Mouse (Mus musculus) layer of hippocampus, adult 8-10 months (tissue): ENCODE data around the gene Ergic2. TPM values are rescaled to one million over a fixed set of nuclear protein-coding genes. Genes with fewer than 3 reads are reported as not detected.

Experiments
- DNase-seq, 2 experiments: peaks; one replicate each; pipeline ENCODE4 v3.0.0; 2022; ENCODE audit warnings: low spot score in 2 of 2
- total RNA-seq, 4 experiments: library from RNA; stranded (reverse); gene quantifications; 2 replicates each; pipeline ENCODE4 v1.2.4; 2022

Gene Ergic2
- 10 to 100 TPM; 56.9 to 81.3 (median 72.5) TPM for total RNA-seq

DNA sequence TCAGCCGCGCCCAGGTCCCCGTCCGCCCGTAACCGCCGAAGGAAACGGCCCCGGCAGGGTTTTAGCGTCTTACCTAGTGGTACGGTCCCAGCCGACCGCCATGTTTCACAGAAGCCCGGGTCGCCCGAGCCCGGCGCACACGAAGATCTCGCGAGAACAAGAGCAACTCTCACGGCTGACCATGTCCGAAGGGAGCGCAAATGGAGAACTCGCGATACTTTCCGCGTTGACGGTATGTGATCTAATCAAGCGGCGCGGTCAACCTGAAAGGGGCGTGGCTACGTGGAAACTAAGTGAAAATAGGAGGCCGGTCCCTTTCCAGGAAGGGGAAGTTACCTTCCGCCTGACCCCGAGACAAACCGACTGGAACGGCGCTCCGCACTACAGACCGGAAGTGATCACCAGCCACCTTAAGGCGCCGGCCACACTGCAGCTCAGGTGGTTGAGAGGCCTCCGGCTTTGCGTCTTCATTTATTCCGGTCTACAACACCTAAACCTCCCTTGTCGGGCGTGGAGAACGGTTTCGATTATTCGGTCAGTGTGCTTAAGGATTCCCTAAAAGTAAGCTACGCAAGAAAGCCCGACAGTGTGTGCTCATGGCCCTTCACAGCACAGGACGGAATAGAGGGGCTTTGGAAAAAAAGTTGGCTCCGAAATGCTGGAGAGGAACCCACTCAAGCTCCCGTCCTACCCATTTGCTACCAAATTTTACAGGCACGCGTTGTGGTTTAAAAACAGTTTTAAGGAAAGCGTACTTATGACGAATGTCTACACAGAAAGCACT is at the start of gene Ergic2:
Gene Ergic2, minus strand, starts transcription at position 478 of the 784 bp plus-strand sequence.
- peak; percentile 99 for DNase-seq

GRCm38 (mm10) chr6:148260729-148261101 is 48.5 kb upstream of the Ergic2 start:
- no peak for DNase-seq

DNA sequence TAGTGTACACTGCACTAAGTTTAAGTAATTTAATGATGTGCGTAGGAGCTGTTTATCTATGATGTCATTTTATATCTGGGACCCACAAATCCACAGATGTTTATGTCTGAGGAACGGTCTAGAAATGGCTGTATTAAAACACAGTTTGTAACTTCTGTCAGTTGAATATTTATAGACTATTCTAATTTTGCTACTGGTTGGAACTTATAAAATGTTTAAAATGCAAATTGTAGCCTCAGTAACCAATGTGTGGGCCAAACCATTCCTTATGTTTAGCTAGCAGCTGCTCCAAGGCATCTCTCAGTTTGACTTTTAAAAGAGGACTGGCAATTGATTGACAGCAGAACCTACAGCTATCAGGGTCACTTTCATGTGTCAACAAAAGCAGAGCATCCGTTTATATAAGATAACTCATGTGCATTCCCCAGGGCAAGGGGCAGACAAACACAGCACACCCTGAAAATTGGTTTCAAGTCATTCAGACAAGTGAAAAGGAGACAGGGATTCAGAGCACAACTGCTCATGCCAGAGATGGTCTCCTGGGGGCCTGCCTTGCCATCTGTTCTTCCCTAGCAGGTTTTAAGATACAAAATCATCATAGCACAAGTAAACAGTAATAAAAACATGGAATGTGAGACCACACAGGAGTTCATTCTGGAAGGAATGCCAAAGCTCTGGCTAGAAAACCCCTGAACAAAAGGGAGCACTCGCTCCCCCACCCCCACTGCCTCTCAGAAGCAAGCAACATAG is 48.0 kb upstream of the Ergic2 start:
- DNase-seq, result no peak

- no peak for DNase-seq
Measured at GRCm38 (mm10) chr6:148259074-148259473, 46.9 kb upstream of the Ergic2 start.

DNA sequence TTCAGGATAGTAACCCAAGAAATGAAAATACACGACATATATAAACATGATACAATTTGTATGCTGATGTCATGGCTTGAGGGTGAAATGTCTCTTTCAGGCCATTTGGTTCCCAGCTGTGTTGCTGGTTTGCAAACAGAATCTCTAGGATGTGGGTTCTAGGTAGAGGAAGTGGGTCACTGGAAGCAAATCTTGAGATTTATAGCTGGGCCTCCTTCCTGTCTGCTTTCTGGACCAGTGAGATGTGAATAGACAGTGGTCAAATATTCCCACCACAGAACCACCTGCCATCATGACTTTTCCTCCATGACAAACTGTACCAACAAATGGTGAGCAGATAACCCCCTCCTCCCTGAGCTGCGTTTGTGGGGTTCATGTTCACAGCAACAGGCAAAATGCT is 45.6 kb upstream of the Ergic2 start:
- no peak for DNase-seq

GRCm38 (mm10) chr6:148256109-148256508 is 43.9 kb upstream of the Ergic2 start:
- no peak for DNase-seq

DNA sequence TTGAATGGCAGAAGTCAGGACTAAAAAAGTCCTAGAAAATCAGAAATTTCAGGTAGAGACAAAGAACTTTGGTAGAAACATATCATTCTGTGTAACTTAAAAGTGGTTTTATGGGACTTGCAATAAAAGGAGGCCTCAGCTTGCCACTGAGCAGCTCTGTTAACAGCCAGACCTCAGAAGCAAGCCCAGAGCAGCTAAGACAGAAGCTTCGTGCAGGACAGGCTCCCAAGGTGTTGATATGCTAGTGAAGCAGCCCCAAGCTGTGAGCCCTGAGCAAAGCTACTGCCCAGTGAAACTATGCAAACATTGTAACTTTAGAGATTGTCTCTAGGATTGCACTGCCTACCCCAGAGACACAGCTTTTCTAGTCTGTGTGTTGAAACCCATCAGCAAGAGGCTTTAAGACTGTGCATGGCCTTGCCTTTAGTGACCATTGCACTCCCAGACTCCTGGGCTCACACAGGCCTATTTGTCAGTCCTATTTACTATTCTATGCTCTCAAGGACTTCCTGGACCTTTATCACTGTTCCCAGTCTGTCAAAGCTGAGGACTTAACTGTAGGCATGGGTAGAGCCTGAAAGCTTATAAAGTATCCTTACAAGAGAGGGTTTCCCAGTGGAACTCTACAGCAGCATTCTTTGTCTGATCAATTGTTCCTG is 43.4 kb upstream of the Ergic2 start:
- DNase-seq, result no peak

DNA sequence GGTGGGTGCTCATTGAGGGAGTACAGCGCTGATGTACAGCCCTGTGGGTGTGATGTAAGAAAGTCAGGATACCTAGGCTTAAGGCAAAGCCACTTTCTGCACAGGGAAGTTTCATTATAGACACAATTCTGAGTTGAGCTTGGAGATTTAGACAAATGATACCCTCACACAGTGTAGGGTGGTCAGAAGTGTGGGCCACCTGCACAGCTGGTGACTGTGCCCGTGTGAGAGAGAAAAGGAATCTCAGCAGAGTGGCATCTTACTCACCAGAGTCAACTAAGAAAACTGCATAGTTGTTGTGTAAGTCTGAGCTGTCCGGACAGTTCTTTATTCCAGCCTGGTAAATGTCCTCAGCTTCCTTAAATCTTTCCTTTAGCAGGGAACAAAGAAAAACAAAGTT is 37.0 kb upstream of the Ergic2 start:
- no peak for DNase-seq

- peak in 1 of 2 experiments; percentile 60 for DNase-seq
Measured at GRCm38 (mm10) chr6:148248625-148249024, 36.5 kb upstream of the Ergic2 start.

- no peak for DNase-seq
Measured at GRCm38 (mm10) chr6:148246544-148246943, 34.4 kb upstream of the Ergic2 start.

GRCm38 (mm10) chr6:148244836-148245235 is 32.7 kb upstream of the Ergic2 start:
- no peak for DNase-seq

DNA sequence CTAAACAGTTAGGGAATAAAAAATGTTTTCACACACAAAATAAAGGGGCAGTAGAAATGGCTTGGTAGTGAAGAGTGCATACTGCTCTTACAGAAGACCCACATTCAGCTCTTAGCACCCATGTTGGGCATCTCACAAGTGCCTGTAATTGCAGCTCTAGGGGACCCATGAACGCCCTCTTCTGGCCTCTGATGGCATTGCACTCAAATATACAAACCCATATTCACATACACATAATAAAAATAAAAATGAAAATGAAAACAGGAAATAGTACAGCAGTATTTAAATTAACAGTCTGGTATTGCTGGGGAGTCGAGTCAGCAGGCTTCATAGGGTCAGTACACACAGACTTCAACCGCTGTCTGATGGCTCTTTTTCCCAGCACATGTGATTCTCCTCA is 30.1 kb upstream of the Ergic2 start:
- DNase-seq, result no peak

DNA sequence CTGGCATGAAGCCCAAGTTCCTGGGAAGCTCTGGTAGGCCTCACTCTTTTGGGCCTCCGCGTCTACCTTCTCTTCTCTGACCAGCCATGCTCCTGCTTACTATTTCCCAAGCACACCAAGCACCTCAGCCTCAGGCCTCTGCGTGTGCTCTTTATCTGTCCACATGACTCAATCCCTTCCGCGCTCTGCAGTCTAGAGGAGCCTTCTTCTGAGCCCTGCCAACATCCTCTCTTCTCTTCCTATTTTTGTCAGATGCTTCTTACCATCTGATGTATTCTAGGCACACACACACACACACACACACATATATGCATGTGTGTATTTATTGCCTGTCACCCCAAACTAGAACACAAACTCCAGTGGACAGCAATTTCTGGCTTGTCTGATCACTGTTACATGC is 29.5 kb upstream of the Ergic2 start:
- DNase-seq, result no peak

DNA sequence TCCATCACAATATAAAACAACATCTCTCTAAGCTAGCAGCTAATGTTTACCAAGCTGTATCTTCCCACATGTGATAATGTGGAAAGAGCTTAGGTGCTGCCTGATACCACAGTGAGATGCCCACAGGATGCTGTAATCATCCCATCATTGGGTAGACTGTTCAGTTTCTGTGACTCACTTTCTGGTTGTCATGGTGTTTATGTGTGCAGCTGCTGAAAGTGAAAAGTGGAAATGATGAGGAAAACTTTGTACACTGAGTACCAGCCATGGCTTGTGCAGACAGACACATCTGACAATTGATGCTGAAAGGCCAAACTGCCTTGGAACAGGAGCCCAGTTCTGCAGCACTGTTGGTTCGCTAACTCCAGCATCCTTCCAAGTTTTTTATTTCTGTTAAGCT is 27.1 kb upstream of the Ergic2 start:
- DNase-seq, result no peak

DNA sequence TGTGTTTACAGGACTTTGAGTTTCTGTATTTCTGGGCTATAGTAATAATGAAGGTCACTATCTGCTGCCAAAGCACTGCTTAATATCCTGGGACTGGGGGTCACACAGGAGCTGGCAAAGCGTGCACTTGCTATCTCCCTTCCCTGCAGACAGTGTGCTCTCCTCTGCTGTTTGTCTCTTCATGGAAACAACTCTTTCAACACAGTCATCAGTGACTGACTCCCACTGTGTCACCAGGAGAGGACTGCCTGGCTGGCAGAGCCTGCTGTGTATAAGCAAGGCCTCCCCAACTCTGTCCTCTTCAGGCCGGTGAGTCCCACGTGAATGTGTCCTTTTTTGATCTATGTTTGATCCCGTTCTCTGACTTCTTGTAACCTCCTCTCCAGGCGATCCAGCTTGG is 25.3 kb upstream of the Ergic2 start:
- no peak for DNase-seq

- no peak for DNase-seq
Measured at GRCm38 (mm10) chr6:148234105-148234828, 22.1 kb upstream of the Ergic2 start.

GRCm38 (mm10) chr6:148227542-148227941 is 15.4 kb upstream of the Ergic2 start:
- no peak for DNase-seq

DNA sequence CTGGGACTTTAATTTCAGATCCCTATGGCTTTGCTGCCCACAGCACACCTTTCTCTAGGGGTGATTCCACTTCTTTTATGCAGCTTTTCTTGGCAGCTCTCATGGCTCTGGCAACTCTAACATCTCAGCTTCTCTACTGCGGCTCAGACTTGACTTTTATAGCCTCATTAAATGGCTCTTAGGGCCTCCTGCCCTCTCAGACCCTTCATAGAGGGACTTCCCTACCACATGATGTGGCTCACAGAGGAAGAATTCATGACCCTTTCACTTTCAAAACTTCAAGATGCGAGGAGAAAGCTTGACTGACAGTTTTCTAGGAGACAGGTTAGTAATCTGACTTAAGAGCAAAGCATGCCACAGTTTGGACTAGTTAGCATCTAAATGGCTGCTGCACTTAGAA is 10.5 kb upstream of the Ergic2 start:
- no peak for DNase-seq

GRCm38 (mm10) chr6:148218235-148219076 is 6.3 kb upstream of the Ergic2 start:
- no peak for DNase-seq

DNA sequence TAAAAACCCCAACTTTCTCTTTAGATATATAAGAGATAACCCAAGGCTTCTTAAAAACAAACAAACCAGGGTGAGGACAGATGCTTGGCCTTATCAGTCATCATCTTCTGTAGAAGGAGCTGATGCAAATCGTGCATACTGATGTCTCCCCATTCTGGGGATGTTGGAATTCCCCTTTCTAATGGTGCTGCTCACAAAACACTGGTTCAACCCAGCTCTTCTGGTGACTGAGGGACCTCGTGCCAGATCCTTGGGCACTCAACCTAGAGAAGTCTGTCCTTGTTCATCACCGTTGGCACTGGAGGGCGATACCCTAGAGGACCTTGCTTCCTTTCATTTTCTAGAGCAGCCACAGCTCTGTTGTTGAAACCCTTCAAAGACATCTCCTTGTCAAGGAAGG is 4.6 kb upstream of the Ergic2 start:
- DNase-seq, result no peak

DNA sequence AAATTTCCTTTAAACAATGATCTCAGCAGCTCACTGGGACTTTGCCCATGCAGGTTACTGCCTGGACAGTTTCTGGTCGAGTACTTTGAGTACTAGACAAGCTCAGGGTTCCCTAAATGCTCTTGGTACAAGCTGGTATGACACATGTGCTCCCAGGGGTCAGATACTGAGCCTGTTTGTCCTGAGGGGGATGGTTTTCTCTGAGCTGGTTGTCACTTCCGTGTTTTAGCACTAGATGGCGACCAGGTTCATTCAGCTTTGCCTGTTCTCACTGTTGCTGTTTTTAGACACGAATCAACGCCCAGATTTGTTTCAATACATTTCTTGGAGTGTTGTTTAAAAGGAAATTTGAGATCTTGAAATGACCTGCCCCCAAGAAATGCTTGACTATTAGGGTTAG is 2.6 kb upstream of the Ergic2 start:
- DNase-seq, result peak; percentile 30 to 52
